Mouse (Mus musculus) layer of hippocampus, adult 8-10 months (tissue): ENCODE data around the gene Cldn15. TPM values are rescaled to one million over a fixed set of nuclear protein-coding genes. Genes with fewer than 3 reads are reported as not detected.

Source experiments
- DNase-seq, 2 experiments: peaks; one replicate each; pipeline ENCODE4 v3.0.0; 2022; ENCODE audit warnings: low spot score in 2 of 2
- microRNA-seq, 2 experiments: library from miRNA; unstranded; fragments of <30 nt; microRNA quantifications; one replicate each; pipeline ENCODE4 v1.2.0; 2022
- total RNA-seq, 4 experiments: library from RNA; stranded (reverse); gene quantifications; 2 replicates each; pipeline ENCODE4 v1.2.4; 2022

The Cldn15 gene
- total RNA-seq, 4 experiments from 2014 or later: 0.27 to 0.33 TPM; not detected in 2

DNA sequence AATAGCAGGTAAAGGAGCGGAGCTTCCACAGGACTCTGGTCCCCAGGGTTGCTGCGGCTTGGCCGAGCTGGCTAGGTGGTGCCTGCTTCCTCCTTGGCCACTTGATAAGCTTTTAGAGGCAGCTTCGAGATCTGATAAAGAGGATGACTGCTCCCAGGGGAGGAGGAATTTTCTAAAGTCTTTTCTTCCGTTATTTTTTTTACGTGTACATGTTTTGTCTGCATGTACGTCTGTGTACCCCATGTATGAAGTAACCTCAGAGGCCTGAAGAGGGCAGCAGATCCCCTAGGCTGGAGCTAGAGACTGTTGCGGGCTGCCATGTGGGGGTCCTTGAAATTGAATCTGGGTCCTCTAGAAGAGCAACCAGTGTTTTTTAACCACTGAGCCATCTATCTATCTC, 14.6 kb downstream of the Cldn15 start:
- DNase-seq: no peak

DNA sequence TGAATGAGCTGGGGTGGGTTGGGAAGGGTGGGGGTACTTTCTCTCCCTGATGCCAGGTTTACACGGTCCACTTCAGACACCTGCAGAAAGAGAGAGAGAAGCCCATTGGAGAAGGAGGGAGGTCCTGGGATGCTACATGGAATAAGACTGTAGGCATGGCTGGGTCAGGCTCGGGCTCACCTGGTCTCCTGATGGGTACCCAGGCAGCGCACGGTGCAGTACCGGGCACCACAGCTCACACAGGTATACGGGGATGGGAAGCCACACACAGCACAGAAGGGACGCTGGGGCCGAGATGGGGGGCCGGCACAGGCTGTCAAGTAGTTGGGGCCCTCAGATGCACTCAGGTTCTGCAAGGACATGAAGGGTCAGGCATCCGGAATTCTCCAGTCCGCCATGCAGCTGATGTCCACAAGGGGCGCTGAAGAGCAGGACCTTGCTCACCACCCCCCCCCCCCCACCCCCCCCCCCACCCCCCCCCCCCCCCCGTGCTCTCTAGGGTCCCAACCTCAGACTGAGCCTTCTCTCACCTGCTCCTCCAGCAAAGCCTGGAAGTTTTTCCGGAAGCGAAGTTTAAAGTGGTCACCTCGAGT, 16.0 kb downstream of the Cldn15 start:
- DNase-seq: no peak

DNA sequence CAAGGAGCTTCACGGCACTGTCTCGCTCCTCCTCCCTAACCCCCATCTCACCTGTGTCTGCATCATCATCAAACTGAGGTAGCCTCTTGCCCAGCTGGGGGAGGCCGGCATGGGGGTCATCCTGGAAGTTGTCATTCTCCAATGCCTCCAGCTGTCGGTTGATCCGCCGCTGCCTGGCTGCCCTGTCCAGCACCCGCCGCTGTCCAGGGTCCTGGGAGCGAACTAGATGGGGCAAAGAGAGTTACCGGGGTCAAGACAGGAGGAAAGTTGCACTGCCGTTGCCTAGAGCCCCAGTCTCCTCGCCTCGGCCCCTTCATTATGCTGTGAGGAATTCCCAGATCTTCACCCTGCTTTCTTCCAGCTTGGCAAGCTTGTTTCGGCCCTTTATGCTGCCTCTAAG, 18.4 kb downstream of the Cldn15 start:
- DNase-seq: no peak

DNA sequence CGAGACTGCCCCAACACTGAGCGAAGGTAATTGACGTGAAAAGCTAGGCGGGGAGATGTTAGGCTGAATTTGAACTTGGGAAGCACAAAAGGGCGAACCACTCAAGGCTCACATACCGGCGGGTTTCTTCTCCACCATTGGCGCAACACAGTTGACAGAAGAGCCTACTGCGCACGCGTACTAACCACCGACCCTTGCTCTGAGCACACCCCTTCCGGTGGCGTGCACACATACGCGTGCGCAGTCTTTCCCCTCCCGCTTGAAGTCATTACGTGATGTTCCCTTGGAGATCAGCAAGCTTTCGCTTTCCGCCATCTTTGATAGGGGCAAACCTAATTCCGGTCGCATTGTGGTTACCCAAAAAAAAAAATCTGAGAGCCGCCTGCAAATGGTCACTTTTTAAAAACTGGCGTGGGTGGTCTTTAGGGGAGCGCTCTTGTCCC, 20.3 kb downstream of the Cldn15 start, which contains the start of gene Plod3:
Gene Plod3 (plus strand): TSS at position 325 of the 443 bp plus-strand sequence.
- DNase-seq: peak; percentile 96

DNA sequence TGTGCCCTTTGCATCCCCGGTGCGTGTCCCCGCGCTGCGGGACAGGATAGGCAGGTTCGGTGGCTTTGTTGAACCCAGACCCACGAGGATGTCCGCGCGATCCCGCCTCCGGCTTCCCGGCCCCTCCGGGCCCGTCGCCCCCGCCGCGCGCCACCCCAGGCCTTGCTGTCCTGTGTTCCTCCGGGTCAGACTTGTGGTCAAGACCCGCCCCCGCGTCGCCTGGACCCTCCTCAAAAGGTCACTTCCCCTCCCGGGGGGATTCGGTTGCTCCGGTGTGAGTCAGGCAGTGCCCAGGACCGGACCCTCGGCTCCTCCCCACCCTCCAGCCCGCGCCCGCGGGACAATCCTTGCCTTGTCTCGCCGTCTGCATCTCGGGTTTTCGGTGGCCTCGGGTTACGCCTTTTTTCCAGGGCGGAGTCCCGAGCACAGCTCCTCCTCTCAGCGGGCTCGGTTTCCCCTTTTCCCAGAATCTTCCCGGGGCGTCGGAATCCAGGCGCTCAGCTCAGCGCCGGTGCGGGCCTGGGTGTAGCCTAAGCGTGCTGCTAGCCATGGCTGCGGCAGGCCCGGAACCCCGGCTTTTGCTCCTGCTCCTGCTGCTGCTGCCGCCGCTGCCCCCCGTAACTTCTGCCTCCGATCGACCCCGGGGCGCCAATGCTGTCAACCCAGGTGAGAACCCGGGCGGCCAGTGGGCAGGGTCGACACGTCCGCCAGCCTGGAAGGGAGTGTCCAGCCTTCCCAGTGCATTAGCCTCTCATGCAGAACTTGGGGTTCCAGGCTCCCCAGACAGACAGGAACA, 20.9 kb downstream of the Cldn15 start:
- DNase-seq: peak; percentile 71 to 82

DNA sequence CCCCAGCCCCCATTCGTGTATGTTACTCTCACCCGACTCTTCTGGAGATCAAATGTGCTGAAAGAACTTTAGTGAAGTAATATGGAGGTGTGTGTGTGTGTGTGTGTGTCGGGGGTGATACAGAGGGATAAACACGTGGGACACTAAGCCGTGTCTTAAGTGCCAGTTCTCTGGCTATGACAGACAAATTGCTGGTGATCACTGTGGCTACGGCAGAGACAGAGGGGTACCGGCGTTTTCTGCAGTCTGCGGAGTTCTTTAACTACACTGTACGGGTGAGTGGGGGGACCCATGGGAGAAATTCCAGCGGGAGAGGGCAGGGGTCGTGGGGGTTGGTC, 21.5 kb downstream of the Cldn15 start, which contains the start of gene Znhit1:
Gene Znhit1 (minus strand): TSS at position 88 of the 338 bp plus-strand sequence.
- no peak for DNase-seq

DNA sequence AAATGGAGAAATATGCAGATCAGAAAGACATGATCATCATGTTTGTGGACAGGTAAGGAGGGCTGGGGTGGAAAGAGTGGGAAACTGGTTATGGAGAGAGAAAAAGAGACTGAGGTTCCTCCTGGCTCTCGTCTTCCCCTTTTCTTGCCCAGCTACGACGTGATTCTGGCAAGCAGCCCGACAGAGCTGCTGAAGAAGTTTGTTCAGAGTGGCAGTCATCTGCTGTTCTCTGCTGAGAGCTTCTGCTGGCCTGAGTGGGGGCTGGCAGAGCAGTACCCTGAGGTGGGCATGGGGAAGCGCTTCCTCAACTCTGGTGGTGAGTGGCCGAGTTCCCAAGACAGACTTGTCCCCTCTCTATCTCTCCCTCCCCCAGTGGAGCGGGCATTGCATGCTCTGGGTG, 22.0 kb downstream of the Cldn15 start:
- no peak for DNase-seq

DNA sequence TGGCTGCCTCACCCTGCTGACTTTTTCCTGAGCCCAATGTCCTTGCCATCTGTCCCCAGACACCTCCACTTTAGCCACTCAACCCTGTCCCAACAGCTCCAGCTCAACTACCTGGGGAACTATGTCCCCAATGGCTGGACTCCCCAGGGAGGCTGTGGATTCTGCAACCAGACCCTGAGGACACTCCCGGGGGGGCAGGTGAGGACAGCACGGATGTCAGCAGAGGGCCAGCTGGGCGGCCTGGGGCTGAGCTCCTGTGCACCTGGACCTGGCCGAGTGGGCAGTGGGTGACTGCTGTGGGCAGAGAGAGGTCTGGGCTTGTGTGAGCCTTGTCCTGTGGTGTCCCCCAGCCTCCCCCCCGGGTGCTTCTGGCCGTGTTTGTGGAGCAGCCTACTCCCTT, 23.4 kb downstream of the Cldn15 start:
- DNase-seq: no peak

DNA sequence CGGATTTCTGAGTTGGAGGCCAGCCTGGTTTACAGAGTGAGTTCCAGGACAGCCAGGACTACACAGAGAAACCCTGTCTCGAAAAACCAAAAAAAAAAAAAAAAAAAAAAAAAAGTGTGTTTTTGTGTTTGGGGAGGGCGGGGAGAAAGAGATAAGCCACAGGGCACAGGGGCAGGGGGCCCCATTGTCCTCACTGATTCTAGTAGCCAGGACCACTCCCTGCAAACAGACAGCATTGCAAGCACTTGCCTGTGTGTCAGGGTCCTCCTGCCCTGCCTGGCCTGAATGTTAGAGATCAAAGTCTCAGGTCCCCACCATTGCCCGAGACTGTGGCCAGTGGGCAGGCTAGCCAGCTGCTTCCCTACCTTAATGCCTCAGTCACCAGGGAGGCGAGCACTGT, 33.0 kb downstream of the Cldn15 start:
- DNase-seq: no peak

DNA sequence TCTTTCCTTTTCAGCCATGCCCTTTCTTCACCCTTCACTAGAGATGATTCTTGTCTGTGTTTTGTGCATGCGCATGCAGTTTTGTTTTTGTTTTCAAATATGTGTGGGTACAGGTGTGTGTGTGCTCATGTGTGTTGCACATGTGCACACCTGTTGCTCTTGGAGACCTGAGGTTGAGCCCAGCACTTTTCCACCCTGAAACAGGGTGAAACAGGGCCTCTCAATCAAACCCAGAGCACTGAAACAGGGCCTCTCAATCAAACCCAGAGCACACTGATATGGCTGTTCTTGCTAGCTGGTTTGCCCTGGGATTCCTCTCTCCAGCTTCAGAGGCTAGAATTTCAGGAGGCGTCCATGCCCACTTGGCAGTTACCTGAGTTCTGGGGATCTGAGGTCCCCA, 34.2 kb downstream of the Cldn15 start:
- DNase-seq: no peak

DNA sequence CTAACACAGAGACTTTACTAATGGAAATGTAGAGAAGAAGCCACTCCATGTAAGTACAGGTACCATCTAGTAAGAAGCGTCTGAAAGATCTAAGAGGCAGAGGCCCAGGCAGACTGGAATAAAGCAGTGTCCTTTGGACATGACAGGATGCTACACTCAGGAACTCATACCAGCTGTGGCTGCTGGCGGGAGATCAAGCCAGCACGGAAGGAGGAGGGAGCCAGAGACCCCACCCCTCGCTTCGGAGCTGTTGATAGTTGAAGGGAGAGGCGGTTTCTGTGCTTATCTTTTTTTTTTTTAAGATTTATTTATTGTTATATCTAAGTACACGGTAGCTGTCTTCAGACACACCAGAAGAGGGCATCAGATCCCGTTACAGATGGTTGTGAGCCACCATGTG, 40.9 kb downstream of the Cldn15 start:
- no peak for DNase-seq

DNA sequence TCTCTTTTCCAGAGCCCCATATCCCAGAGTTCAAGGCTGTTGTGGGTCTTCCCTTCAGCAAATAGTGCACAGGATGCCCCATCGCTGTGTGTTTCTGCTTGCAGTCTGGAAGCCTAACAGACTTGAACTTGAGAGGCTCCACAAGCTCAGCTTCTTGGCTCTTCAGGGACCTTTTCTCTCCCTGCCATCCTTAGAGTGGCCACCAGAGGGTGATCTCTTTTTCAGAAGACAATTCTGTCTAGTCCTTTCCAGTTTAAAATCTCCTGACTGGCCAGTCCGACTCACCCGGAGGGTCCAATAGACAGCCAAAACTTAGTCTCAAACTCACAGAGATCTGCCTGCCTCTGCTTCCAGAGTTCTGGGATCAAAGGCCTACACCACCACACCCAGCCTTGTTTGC, 43.6 kb downstream of the Cldn15 start:
- peak in 1 of 2 experiments; percentile 46 for DNase-seq

DNA sequence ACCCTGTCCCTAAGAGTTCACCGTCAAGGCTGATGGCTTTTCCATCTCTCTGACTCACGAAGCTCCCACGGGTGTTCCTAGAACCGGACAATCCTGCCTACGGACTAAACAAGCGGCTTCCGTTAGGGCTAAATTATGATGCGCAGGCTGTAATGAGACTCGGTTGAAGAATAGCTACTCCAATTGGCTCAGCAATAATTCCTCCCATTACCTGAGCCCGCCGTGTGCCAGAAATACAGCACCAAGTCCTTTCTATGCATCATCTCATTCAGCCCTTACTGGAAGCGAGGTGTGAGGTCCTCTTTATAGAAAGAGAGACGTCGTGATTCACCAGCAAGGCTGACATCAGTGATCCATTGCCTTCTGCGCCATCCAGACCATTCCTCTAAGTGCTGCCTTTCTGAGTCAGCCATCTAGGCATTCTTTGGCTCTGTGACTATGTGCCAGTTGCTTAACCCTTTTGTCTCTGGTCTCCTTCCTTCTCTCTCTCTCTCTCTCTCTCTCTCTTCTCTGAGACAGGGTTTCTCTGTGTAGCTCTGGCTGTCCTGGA, 46.1 kb downstream of the Cldn15 start:
- no peak for DNase-seq

DNA sequence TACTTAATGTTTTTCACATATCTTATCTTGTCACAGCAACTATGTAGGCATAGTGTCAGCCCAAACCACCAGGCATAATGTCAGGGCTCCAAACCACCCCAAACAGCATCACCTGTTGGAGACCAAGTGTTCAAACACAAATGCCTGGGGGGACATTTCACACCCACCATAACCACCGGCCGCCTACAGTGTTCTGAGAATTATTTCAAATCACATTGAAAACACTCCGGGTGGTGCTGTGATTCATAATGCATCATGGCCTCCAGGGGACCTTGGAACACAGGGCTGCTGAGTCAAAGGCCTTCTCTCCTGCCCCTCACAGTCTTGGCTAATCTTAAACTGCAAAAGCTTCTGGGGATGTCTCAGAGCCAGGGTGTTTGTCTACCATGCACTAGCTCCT, 49.5 kb downstream of the Cldn15 start:
- DNase-seq: no peak

DNA sequence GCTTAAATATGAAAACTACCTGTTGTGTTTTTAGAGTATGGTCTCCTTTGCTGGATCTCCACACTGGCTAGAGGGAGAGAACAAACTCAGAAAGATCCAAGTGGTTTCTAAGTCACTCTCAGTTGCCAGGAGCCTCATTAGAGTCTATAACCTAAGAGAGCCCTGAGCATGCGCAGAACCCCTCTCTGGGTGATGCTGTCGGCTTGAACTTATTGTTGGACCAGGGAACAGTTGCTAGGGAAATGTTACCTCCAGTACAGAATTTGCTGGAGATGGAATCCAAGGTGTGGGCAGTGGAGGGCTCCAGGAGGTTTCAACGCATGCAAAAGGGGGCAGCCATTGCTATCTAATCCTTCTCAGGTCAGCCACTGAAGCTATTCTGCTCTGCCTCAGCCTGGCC, 57.9 kb downstream of the Cldn15 start:
- no peak for DNase-seq

DNA sequence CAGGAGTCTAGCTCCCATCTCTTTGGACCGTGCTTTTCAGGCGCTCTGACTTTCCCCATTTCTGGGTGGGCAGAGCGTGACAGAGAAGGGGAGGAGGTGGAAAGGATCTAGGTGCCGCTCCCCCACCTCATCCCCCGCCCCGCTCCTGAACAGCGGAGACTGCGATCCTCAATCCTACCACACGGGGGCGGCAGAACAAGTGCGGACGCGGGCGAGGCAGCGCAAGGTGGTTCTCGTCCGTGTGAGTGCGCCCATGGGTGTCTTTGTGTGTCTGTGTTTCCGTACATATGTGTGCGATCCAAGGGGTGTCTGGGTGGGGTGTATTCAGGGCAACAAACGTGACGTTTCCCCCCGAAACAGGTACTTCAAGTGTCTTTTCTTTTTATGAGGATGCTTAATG, 58.7 kb downstream of the Cldn15 start:
- peak in 1 of 2 experiments; percentile 71 for DNase-seq

Small RNAs within 50 kb of the gene (microRNA-seq; reads per million reads assigned to microRNA genes)
- 247 to 324 reads per million in 2 experiments for gene Mir702

Other genes starting within 250 kb of the Cldn15 start
- gene Col26a1, start 83.4 kb upstream of the Cldn15 start, total RNA-seq: 1 to 10 TPM; 4.0 to 4.7 (median 4.5) TPM
- gene Ift22, start 58.5 kb upstream of the Cldn15 start, total RNA-seq: 10 to 100 TPM; 70.1 to 86.2 (median 80.7) TPM
- 100 to 1,000 TPM; 224 to 262 (median 228) TPM for gene Fis1, start 13.3 kb upstream of the Cldn15 start, total RNA-seq
- 10 to 100 TPM; 37.1 to 51.5 (median 46.0) TPM for gene Plod3, start 20.4 kb downstream of the Cldn15 start, total RNA-seq
- gene Znhit1, start 21.4 kb downstream of the Cldn15 start, total RNA-seq: 10 to 100 TPM; 74.8 to 87.6 (median 80.4) TPM
- gene Vgf, start 59.8 kb downstream of the Cldn15 start, total RNA-seq: 100 to 1,000 TPM; 162 to 206 (median 186) TPM
- 100 to 1,000 TPM; 309 to 341 (median 318) TPM for gene Ap1s1, start 79.5 kb downstream of the Cldn15 start, total RNA-seq
- gene Serpine1, start 105.7 kb downstream of the Cldn15 start, total RNA-seq: 1 to 10 TPM in 2 of 4 experiments, under 1 TPM in 2; 0.77 to 3.0 (median 1.8) TPM
- gene Trim56, start 149.6 kb downstream of the Cldn15 start, total RNA-seq: 10 to 100 TPM in 1 of 4 experiments, 1 to 10 TPM in 3; 6.1 to 11.0 (median 8.1) TPM
- gene Muc3, start 182.7 kb downstream of the Cldn15 start, total RNA-seq: not detected
- gene Muc3a, start 245.8 kb downstream of the Cldn15 start, total RNA-seq: 1 to 10 TPM; 3.4 to 6.4 (median 4.9) TPM